Mouse (Mus musculus) spleen, postnatal 10 days (tissue): ENCODE data around the gene Usp26.
A peak's percentile ranks its signal among the peaks of the same experiment; 100 is the strongest.

Experiments used
- DNase-seq, 2 experiments: peaks; one replicate each; pipeline ENCODE4 v3.0.0; 2021 to 2022; ENCODE audit warnings: low spot score in 2 of 2

The Usp26 gene

DNA sequence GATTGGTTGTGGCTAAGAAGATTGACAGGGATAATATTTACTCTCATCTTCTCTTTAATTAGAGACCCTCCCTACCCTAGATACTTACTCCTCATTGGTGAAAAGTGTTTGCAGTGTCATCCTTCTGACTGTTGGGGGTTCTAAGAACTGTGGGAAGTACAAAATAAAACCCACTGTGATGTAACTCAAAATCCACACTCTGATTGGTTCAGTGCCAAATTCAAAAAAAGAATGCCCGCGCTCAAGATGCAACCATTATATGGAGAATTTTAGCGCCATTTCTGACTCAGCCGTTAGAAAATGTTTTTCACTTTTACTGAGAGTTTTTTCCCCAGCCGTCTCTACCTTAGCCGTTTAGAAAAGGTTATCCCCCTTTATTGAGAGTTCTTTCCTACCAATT, at the start of gene Usp26:
Usp26 (minus strand) TSS at position 101 of the 400 bp plus-strand sequence.
- no peak for DNase-seq

DNA sequence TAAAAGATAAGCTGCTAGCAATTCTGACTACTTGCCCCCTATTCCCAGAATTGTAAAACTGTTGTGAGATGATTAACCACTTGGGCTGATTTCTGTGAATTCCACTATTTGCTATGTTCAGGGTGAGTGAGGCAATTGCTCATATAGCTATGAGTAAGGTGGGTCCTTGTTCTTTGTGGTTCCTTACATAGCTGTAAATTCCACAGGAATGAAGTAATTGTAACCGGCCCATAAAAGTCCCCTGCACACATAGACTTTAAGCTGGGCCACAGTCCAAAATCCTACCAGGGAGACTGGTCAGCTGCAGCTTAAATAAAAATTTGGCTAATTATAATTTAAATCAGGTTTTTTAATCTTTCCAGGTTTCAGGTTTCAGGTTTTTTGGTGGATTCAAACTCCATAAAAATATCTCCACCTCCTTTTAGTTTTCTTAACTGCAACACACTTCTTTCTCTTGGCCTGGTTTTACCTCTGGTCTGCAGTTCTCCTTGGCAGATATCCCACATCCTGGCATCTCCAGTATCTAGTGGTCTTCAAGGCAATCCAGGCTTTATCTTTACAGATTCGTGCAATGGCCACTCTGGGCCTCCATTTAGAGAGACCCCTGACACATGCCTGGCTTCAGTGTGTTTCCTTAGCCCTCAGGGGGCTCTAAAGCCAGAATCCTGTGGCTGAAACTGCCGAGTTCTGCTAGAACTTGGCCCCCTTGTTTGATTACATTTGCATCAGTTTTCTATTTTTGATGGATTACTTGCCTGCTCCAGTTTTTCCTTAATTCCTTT, 13.6 kb upstream of the Usp26 start:
- no peak for DNase-seq

DNA sequence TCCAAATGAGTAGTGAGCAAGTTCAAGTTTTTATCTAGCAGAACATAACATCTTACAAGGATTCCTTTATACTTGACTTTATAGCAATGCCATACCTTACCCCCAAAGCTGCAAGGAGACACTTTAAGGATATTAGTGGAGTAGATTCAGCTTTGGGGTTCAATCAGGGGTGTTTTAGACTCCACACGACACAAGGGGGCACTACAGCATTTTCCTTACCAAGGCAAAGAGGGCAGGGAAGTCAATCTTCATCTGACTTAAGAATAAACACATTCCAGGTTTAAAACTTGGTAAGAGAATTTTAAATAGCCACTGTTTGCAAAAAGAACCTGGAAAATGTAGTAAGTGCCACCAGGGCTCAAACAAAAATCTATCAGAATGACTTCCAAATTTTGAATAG, 33.6 kb downstream of the Usp26 start:
- DNase-seq: no peak

DNA sequence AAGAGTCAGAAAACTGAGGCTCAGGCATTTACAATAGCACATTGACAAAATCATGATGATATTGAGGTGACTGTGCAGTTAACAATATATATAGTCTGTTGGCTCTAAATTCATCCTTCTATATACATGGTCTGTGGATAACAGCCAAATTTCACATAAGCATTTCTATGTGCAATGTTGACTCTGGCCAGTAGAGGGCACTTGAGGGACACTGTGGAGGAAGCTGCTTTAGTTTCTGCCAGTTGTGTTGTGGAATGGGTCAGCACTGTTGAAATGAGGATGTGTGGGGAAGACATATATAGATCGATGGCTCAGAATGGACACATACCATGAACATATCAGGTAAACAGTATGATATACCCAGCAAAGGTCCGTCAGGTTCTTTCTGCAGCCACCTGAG, 64.6 kb downstream of the Usp26 start:
- DNase-seq: peak; percentile 7 to 20

DNA sequence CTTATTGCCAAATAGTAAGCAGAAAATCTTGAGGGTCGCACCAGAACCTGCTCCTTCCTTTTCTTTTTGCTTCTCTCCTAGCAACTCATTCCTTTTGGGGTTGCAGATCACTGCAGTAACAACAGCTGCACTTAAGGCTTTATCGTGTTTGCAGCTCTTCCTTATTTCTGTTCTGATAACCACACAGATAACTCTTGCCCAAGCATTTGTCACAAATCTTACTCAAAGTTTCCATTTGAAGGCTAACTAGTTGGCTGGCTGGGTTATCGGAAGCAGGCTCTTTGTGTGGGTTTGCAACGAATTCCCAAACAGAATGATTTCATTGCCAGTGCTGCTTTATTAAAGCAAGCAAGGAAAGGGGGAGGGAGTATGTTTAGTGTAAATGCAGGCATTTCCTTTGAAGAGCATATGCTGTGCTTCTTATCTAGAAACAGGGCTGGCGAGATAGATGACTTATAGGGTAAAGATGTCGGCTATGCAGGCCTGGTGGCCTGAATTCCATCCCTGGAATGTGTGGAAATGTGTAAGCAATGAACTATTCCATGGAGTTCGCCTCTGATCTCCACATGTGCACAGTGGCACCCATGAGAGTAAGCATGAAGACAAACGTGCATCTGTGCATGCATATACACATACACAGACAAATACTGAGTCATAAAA, 86.8 kb downstream of the Usp26 start:
- no peak for DNase-seq

DNA sequence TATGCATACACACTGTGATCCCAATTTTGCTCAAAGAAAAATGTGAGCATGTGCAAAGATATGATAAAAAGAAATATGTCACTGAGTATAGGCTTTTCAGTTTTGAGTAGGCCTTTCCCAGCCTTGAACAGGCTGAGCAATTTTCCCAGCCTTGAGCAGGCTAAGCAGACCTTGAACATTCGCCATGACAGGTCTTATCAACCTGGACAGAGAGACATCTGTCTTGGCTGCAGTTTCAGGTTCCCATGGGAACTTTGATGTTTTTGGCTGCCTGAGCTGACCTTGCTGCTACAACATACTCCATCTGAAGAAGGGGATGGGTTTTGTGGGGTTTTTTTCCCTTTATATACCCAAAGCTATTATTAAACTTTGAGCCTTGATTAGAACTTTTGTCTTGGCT, 88.0 kb downstream of the Usp26 start:
- DNase-seq: no peak
